Mouse (Mus musculus) small intestine, adult 2 months (tissue): ENCODE results near the gene Nuak1.

Experiments
- CTCF ChIP-seq: fragments of 200-500 bp; IDR thresholded peaks from 2 replicates; pipeline ENCODE4 v1.5.1; 2012; ENCODE audit warnings: low read depth, mild to moderate bottlenecking, control low read depth, inconsistent platforms, low read length, moderate library complexity, mixed read lengths; ENCODE audit not compliant: insufficient replicate concordance, insufficient read length; ENCODE audit errors: extremely low read depth
- POLR2A ChIP-seq: fragments of 200-500 bp; IDR thresholded peaks from 2 replicates; pipeline ENCODE4 v1.6.1; 2012; ENCODE audit warnings: low read depth, mild to moderate bottlenecking, control low read depth, inconsistent platforms, low read length, moderate library complexity

DNA sequence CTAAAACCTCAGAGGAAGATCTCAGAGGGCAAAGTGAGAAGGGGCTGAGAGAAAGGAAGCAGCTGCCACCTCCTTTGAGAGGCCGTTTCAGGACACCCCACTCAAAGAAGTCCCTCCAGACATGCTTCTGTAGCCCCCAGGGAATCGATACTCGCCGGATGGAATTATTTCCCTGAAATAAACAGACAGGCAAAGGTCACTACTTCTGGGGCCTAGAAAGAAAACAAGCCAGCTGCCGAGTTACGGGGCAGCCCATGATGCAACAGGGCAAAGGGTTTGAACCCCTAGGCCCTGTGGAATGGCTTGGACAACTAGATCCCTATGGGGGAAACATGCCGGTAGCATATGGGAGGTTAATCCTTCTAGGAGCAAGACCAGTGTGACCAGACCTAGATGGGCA is 16.0 kb downstream of the Nuak1 start:
- TF ChIP-seq CTCF: no peak
- no peak for TF ChIP-seq POLR2A
